Mouse (Mus musculus) midbrain, embryonic 16.5 days (tissue): ENCODE results near the gene Cphx1. TPM values are rescaled to one million over a fixed set of nuclear protein-coding genes. Genes with fewer than 3 reads are reported as not detected.
A peak's percentile ranks its signal among the peaks of the same experiment; 100 is the strongest.
"Not testable (repeated sequence)": the region's sequence is repeated elsewhere in the genome, so short reads cannot be mapped to it uniquely, and the experiment has no call there.

ENCODE experiments used
- ATAC-seq: fragments of 200-750 bp; cut with Nextera tagmentation; 2 replicates; pipeline ENCODE4 v1.8.0; 2017; ENCODE audit warnings: moderate TSS enrichment
- H3K27ac ChIP-seq: fragments of 300-500 bp; sonication (generic); 2 replicates; pipeline ENCODE4 v1.5.1; 2014; ENCODE audit warnings: mild to moderate bottlenecking, low read length, mixed read lengths
- H3K27me3 ChIP-seq: fragments of 300-500 bp; sonication (generic); 2 replicates; pipeline ENCODE4 v1.6.1; 2014; ENCODE audit warnings: low read depth, low read length, mixed read lengths; ENCODE audit not compliant: control insufficient read depth, insufficient read depth
- H3K36me3 ChIP-seq: fragments of 300-500 bp; sonication (generic); 2 replicates; pipeline ENCODE4 v1.6.1; 2014; ENCODE audit warnings: mild to moderate bottlenecking, low read length, moderate library complexity, mixed read lengths; ENCODE audit not compliant: control insufficient read depth, insufficient read depth
- H3K4me1 ChIP-seq: fragments of 300-500 bp; sonication (generic); 2 replicates; pipeline ENCODE4 v1.6.1; 2014; ENCODE audit warnings: mild to moderate bottlenecking, low read length, mixed read lengths; ENCODE audit not compliant: control insufficient read depth, insufficient read depth
- H3K4me2 ChIP-seq: fragments of 300-500 bp; sonication (generic); 2 replicates; pipeline ENCODE4 v1.6.1; 2014; ENCODE audit warnings: mild to moderate bottlenecking, low read length, mixed read lengths
- H3K4me3 ChIP-seq: fragments of 300-500 bp; sonication (generic); 2 replicates; pipeline ENCODE4 v1.5.1; 2014; ENCODE audit warnings: low read depth, mild to moderate bottlenecking, low read length, moderate library complexity, mixed read lengths
- H3K9ac ChIP-seq: fragments of 300-500 bp; sonication (generic); 2 replicates; pipeline ENCODE4 v1.6.1; 2014; ENCODE audit warnings: low read depth, low read length, mixed read lengths
- H3K9me3 ChIP-seq: fragments of 300-500 bp; sonication (generic); replicated peaks from 2 replicates; pipeline ENCODE4 v1.6.1; 2014; ENCODE audit warnings: mild to moderate bottlenecking, low read length, mixed read lengths; ENCODE audit not compliant: control insufficient read depth, poor library complexity, severe bottlenecking
- WGBS: fragments of 180-500 bp; shearing (Covaris S2); extraction: QIAGEN DNeasy Blood & Tissue Kit; methylation state at CpG from one replicate; pipeline ENCODE4 v1.1.7; 2014; 5-methylcytosine and 5-hydroxymethylcytosine counted together
- polyA plus RNA-seq: library from polyadenylated mRNA; unstranded; fragments of >200 nt; fragmentation: Nextera tagmentation; extraction: Ambion mirVana; gene quantifications from 2 replicates; pipeline ENCODE4 v1.2.1, GENCODE M21; 2015

The Cphx1 gene
- polyA plus RNA-seq, 1 experiment from 2014 or later, result not detected

GRCm38 (mm10) chr14:25927562-25927881 is 10.6 kb upstream of the Cphx1 start, which contains the start of gene Tmem254a:
Tmem254a (minus strand) TSS chr14:25927672.
- ATAC-seq, result peak; percentile 92
- H3K27me3 ChIP-seq, H3K27ac ChIP-seq, H3K9ac ChIP-seq, H3K36me3 ChIP-seq, H3K9me3 ChIP-seq, H3K4me3 ChIP-seq, H3K4me2 ChIP-seq, H3K4me1 ChIP-seq: not testable (repeated sequence)
- WGBS, result no CpG with 5 or more reads among the region's 10 CpGs

GRCm38 (mm10) chr14:25936867-25937630 is 1.1 kb upstream of the Cphx1 start:
- H3K9me3 ChIP-seq, H3K4me1 ChIP-seq, H3K27me3 ChIP-seq, H3K27ac ChIP-seq, H3K4me3 ChIP-seq, H3K9ac ChIP-seq, ATAC-seq, H3K36me3 ChIP-seq, H3K4me2 ChIP-seq: not testable (repeated sequence)
- no CpG with 5 or more reads among the region's 5 CpGs for WGBS

- no CpG with 5 or more reads among the region's 3 CpGs for WGBS
Observed at GRCm38 (mm10) chr14:25957861-25958260, 19.8 kb downstream of the Cphx1 start.

GRCm38 (mm10) chr14:25978371-25979241 is 40.5 kb downstream of the Cphx1 start, which contains the start of gene Duxbl1:
Duxbl1 (plus strand) TSS chr14:25978577.
- peak; percentile 77 for ATAC-seq
- H3K36me3 ChIP-seq, H3K9me3 ChIP-seq, H3K9ac ChIP-seq, H3K27me3 ChIP-seq, H3K4me1 ChIP-seq: not testable (repeated sequence)
- no CpG with 5 or more reads among the region's 25 CpGs for WGBS
- peak within 1 kb of the TSS; percentile 24 for H3K4me3 ChIP-seq
- peak within 1 kb of the TSS; percentile 84 for H3K27ac ChIP-seq
- peak within 1 kb of the TSS; percentile 41; the same call in 1 of the 2 replicates for H3K4me2 ChIP-seq

More at GRCm38 (mm10) chr14:25957861-25958260, 19.8 kb downstream of the Cphx1 start:
- not testable (repeated sequence) for H3K4me3 ChIP-seq, H3K36me3 ChIP-seq, H3K27me3 ChIP-seq, H3K9ac ChIP-seq, H3K4me1 ChIP-seq, ATAC-seq, H3K9me3 ChIP-seq, H3K4me2 ChIP-seq, H3K27ac ChIP-seq

- H3K27me3 ChIP-seq, H3K4me1 ChIP-seq, H3K9me3 ChIP-seq, H3K9ac ChIP-seq, H3K36me3 ChIP-seq: not testable (repeated sequence)
- Histone ChIP-seq H3K27ac (peak overlapping the region; percentile 84), H3K4me3 (peak overlapping the region; percentile 24), H3K4me2 (peak overlapping the region; percentile 41; the same call in 1 of the 2 replicates)
- peak; percentile 90; the same call in 1 of the 2 replicates for ATAC-seq
- WGBS, result 0% methylated on average over 7 of the region's 13 CpGs
Observed at GRCm38 (mm10) chr14:25979242-25979941, 41.3 kb downstream of the Cphx1 start.

GRCm38 (mm10) chr14:25981880-25982279 is 43.8 kb downstream of the Cphx1 start:
- H3K4me3 ChIP-seq, H3K9me3 ChIP-seq, H3K27ac ChIP-seq, H3K4me2 ChIP-seq, H3K9ac ChIP-seq, H3K27me3 ChIP-seq, H3K36me3 ChIP-seq, H3K4me1 ChIP-seq, ATAC-seq: not testable (repeated sequence)
- 69% methylated on average over 5 of the region's 9 CpGs for WGBS

Other genes with a start within 250 kb of the Cphx1 start
- gene Ppif, start 244.2 kb upstream of the Cphx1 start, polyA plus RNA-seq, result 29.6 and 40.3 TPM in 2 replicates
- 11.0 and 12.2 TPM in 2 replicates for gene Zcchc24, start 169.3 kb upstream of the Cphx1 start, polyA plus RNA-seq
- 1.8 and 2.4 TPM in 2 replicates for gene Anxa11, start 96.1 kb upstream of the Cphx1 start, polyA plus RNA-seq
- not detected in 2 replicates for gene Plac9a, start 35.2 kb upstream of the Cphx1 start, polyA plus RNA-seq
- gene Tmem254a, start 10.6 kb upstream of the Cphx1 start, polyA plus RNA-seq, result 6.5 and 8.1 TPM in 2 replicates
- gene Duxbl1, start 40.3 kb downstream of the Cphx1 start, polyA plus RNA-seq, result 1.9 and 2.4 TPM in 2 replicates
- 6.8 and 9.3 TPM in 2 replicates for gene Gm9780, start 104.4 kb downstream of the Cphx1 start, polyA plus RNA-seq
- 18.6 and 24.9 TPM in 2 replicates for gene Tmem254c, start 129.1 kb downstream of the Cphx1 start, polyA plus RNA-seq
- gene Cphx2, start 143.2 kb downstream of the Cphx1 start, polyA plus RNA-seq, result not detected in 2 replicates
- gene Cphx3, start 144.0 kb downstream of the Cphx1 start, polyA plus RNA-seq, result not detected in 2 replicates
- gene Duxbl2, start 180.0 kb downstream of the Cphx1 start, polyA plus RNA-seq, result 1.9 TPM in 1 of 2 replicates, not detected in the other
- 5.9 and 6.9 TPM in 2 replicates for gene Plac9b, start 244.2 kb downstream of the Cphx1 start, polyA plus RNA-seq